Mouse (Mus musculus): ENCODE measurements at regions not wholly inside any gene's neighbourhood (a gene's known extent, or its start where the extent isn't known, plus 50 kb on each side); places are given as distances from the start of the nearest gene placed in this dataset.

GRCm38 (mm10) chr11:24246314-24246713, 168.5 kb downstream of the Bcl11a start:
- H3K27ac ChIP-seq (ENCODE audit: low read depth, low read length), result no peak overlapping the region
- H3K9me3 ChIP-seq (ENCODE audit: control insufficient read depth, low read length), result no peaks in the 10 kb centered on the region
- no peak overlapping the region for H3K4me3 ChIP-seq (ENCODE audit: low read depth, low read length)
- no peak for DNase-seq (ENCODE audit: low spot score)
- H3K9ac ChIP-seq (ENCODE audit: low read length), result no peak overlapping the region
- no peak for ATAC-seq (ENCODE audit: insufficient read depth, low FRiP score, low TSS enrichment)
- H3K27me3 ChIP-seq (ENCODE audit: control insufficient read depth, insufficient read depth, low read length), result no peaks in the 10 kb centered on the region
- H3K4me1 ChIP-seq (ENCODE audit: control insufficient read depth, insufficient read depth, low read length), result no peaks in the 10 kb centered on the region
- H3K36me3 ChIP-seq (ENCODE audit: control insufficient read depth, insufficient read depth, low read length), result no peaks in the 10 kb centered on the region
- WGBS, result 76% methylated on average over 3 of the region's 3 CpGs
- no peak overlapping the region for H3K4me2 ChIP-seq (ENCODE audit: low read depth)

GRCm38 (mm10) chr11:24247285-24247684, 169.4 kb downstream of the Bcl11a start:
- no peaks in the 10 kb centered on the region for H3K9me3 ChIP-seq (ENCODE audit: control insufficient read depth, low read length)
- no peak overlapping the region for H3K4me3 ChIP-seq (ENCODE audit: low read depth, low read length)
- no peak overlapping the region for H3K9ac ChIP-seq (ENCODE audit: low read length)
- H3K4me2 ChIP-seq (ENCODE audit: low read depth), result no peak overlapping the region
- no peaks in the 10 kb centered on the region for H3K27me3 ChIP-seq (ENCODE audit: control insufficient read depth, insufficient read depth, low read length)
- DNase-seq (ENCODE audit: low spot score) (no peak), ATAC-seq (ENCODE audit: insufficient read depth, low FRiP score, low TSS enrichment) (no peak)
- no peaks in the 10 kb centered on the region for H3K36me3 ChIP-seq (ENCODE audit: control insufficient read depth, insufficient read depth, low read length)
- 90% methylated on average over 4 of the region's 4 CpGs for WGBS
- no peaks in the 10 kb centered on the region for H3K4me1 ChIP-seq (ENCODE audit: control insufficient read depth, insufficient read depth, low read length)
- no peak overlapping the region for H3K27ac ChIP-seq (ENCODE audit: low read depth, low read length)

- Histone ChIP-seq H3K9me3 (ENCODE audit: control insufficient read depth, low read length) (no peaks in the 10 kb centered on the region), H3K4me1 (ENCODE audit: control insufficient read depth, insufficient read depth, low read length) (0 out of 2 replicates have a peak, but pooled peaks cover 3% of the 10 kb centered on the region), H3K27me3 (ENCODE audit: control insufficient read depth, insufficient read depth, low read length) (no peaks in the 10 kb centered on the region), H3K36me3 (ENCODE audit: control insufficient read depth, insufficient read depth, low read length) (no peaks in the 10 kb centered on the region), H3K4me3 (ENCODE audit: low read depth, low read length) (no peak overlapping the region), H3K27ac (ENCODE audit: low read depth, low read length) (no peak overlapping the region), H3K4me2 (ENCODE audit: low read depth) (no peak overlapping the region), H3K9ac (ENCODE audit: low read length) (no peak overlapping the region)
- ATAC-seq (ENCODE audit: insufficient read depth, low FRiP score, low TSS enrichment) (no peak), DNase-seq (ENCODE audit: low spot score) (no peak)
- WGBS, result 64% methylated on average over 5 of the region's 5 CpGs
These were observed 173.7 kb downstream of the Bcl11a start for GRCm38 (mm10) chr11:24251516-24251915.

GRCm38 (mm10) chr11:24255201-24256060, 177.6 kb downstream of the Bcl11a start:
- DNase-seq (ENCODE audit: low spot score) (no peak), ATAC-seq (ENCODE audit: insufficient read depth, low FRiP score, low TSS enrichment) (no peak)
- H3K9me3 ChIP-seq (ENCODE audit: control insufficient read depth, low read length), result no peaks in the 10 kb centered on the region
- no peaks in the 10 kb centered on the region for H3K27me3 ChIP-seq (ENCODE audit: control insufficient read depth, insufficient read depth, low read length)
- H3K36me3 ChIP-seq (ENCODE audit: control insufficient read depth, insufficient read depth, low read length), result no peaks in the 10 kb centered on the region
- H3K27ac ChIP-seq (ENCODE audit: low read depth, low read length), result no peak overlapping the region
- 90% methylated on average over 22 of the region's 22 CpGs for WGBS
- no peak overlapping the region for H3K4me3 ChIP-seq (ENCODE audit: low read depth, low read length)
- H3K9ac ChIP-seq (ENCODE audit: low read length), result no peak overlapping the region
- no peak overlapping the region for H3K4me2 ChIP-seq (ENCODE audit: low read depth)
- 0 out of 2 replicates have a peak, but pooled peaks cover 3% of the 10 kb centered on the region for H3K4me1 ChIP-seq (ENCODE audit: control insufficient read depth, insufficient read depth, low read length)

- no peak overlapping the region for H3K4me3 ChIP-seq (ENCODE audit: low read depth, low read length)
- H3K36me3 ChIP-seq (ENCODE audit: control insufficient read depth, insufficient read depth, low read length), result no peaks in the 10 kb centered on the region
- H3K9me3 ChIP-seq (ENCODE audit: control insufficient read depth, low read length), result no peaks in the 10 kb centered on the region
- H3K9ac ChIP-seq (ENCODE audit: low read length), result no peak overlapping the region
- H3K4me1 ChIP-seq (ENCODE audit: control insufficient read depth, insufficient read depth, low read length), result 0 out of 2 replicates have a peak, but pooled peaks cover 3% of the 10 kb centered on the region
- H3K27me3 ChIP-seq (ENCODE audit: control insufficient read depth, insufficient read depth, low read length), result no peaks in the 10 kb centered on the region
- no peak overlapping the region for H3K27ac ChIP-seq (ENCODE audit: low read depth, low read length)
- ATAC-seq (ENCODE audit: insufficient read depth, low FRiP score, low TSS enrichment) (no peak), DNase-seq (ENCODE audit: low spot score) (no peak)
- no peak overlapping the region for H3K4me2 ChIP-seq (ENCODE audit: low read depth)
These were observed 179.9 kb downstream of the Bcl11a start for GRCm38 (mm10) chr11:24257741-24258140.

- ATAC-seq (ENCODE audit: insufficient read depth, low FRiP score, low TSS enrichment), result no peak
- H3K27ac ChIP-seq (ENCODE audit: low read depth, low read length), result no peak overlapping the region
These were observed 180.5 kb downstream of the Bcl11a start for GRCm38 (mm10) chr11:24258340-24258739.

GRCm38 (mm10) chr11:24259668-24260067, 181.8 kb downstream of the Bcl11a start:
- Histone ChIP-seq H3K4me2 (ENCODE audit: low read depth) (no peak overlapping the region), H3K4me3 (ENCODE audit: low read depth, low read length) (no peak overlapping the region), H3K9ac (ENCODE audit: low read length) (no peak overlapping the region), H3K27ac (ENCODE audit: low read depth, low read length) (no peak overlapping the region), H3K36me3 (ENCODE audit: control insufficient read depth, insufficient read depth, low read length) (no peaks in the 10 kb centered on the region), H3K9me3 (ENCODE audit: control insufficient read depth, low read length) (no peaks in the 10 kb centered on the region), H3K27me3 (ENCODE audit: control insufficient read depth, insufficient read depth, low read length) (no peaks in the 10 kb centered on the region), H3K4me1 (ENCODE audit: control insufficient read depth, insufficient read depth, low read length) (0 out of 2 replicates have a peak, but pooled peaks cover 3% of the 10 kb centered on the region)
- DNase-seq (ENCODE audit: low spot score), result no peak
- 68% methylated on average over 2 of the region's 2 CpGs for WGBS
- ATAC-seq (ENCODE audit: insufficient read depth, low FRiP score, low TSS enrichment), result no peak

More at GRCm38 (mm10) chr11:24258340-24258739, 180.5 kb downstream of the Bcl11a start:
- Histone ChIP-seq H3K4me1 (ENCODE audit: control insufficient read depth, insufficient read depth, low read length) (0 out of 2 replicates have a peak, but pooled peaks cover 3% of the 10 kb centered on the region), H3K27me3 (ENCODE audit: control insufficient read depth, insufficient read depth, low read length) (no peaks in the 10 kb centered on the region), H3K9ac (ENCODE audit: low read length) (no peak overlapping the region), H3K36me3 (ENCODE audit: control insufficient read depth, insufficient read depth, low read length) (no peaks in the 10 kb centered on the region), H3K9me3 (ENCODE audit: control insufficient read depth, low read length) (no peaks in the 10 kb centered on the region), H3K4me3 (ENCODE audit: low read depth, low read length) (no peak overlapping the region), H3K4me2 (ENCODE audit: low read depth) (no peak overlapping the region)
- no peak for DNase-seq (ENCODE audit: low spot score)
- WGBS, result 82% methylated on average over 6 of the region's 6 CpGs

GRCm38 (mm10) chr11:24269046-24269445, 191.2 kb downstream of the Bcl11a start:
- no peak for DNase-seq (ENCODE audit: low spot score)
- Histone ChIP-seq H3K9me3 (ENCODE audit: control insufficient read depth, low read length) (no peaks in the 10 kb centered on the region), H3K4me1 (ENCODE audit: control insufficient read depth, insufficient read depth, low read length) (no peaks in the 10 kb centered on the region), H3K27me3 (ENCODE audit: control insufficient read depth, insufficient read depth, low read length) (no peaks in the 10 kb centered on the region), H3K9ac (ENCODE audit: low read length) (no peak overlapping the region), H3K27ac (ENCODE audit: low read depth, low read length) (no peak overlapping the region), H3K4me3 (ENCODE audit: low read depth, low read length) (no peak overlapping the region), H3K4me2 (ENCODE audit: low read depth) (no peak overlapping the region), H3K36me3 (ENCODE audit: control insufficient read depth, insufficient read depth, low read length) (no peaks in the 10 kb centered on the region)
- no peak for ATAC-seq (ENCODE audit: insufficient read depth, low FRiP score, low TSS enrichment)
- 85% methylated on average over 2 of the region's 2 CpGs for WGBS

- Histone ChIP-seq H3K4me3 (ENCODE audit: low read depth, low read length) (no peak overlapping the region), H3K9me3 (ENCODE audit: control insufficient read depth, low read length) (no peaks in the 10 kb centered on the region), H3K9ac (ENCODE audit: low read length) (no peak overlapping the region), H3K27me3 (ENCODE audit: control insufficient read depth, insufficient read depth, low read length) (no peaks in the 10 kb centered on the region), H3K36me3 (ENCODE audit: control insufficient read depth, insufficient read depth, low read length) (no peaks in the 10 kb centered on the region), H3K4me1 (ENCODE audit: control insufficient read depth, insufficient read depth, low read length) (peaks cover 21% of the 10 kb centered on the region; the same call in 1 of the 2 replicates), H3K4me2 (ENCODE audit: low read depth) (no peak overlapping the region), H3K27ac (ENCODE audit: low read depth, low read length) (no peak overlapping the region)
- ATAC-seq (ENCODE audit: insufficient read depth, low FRiP score, low TSS enrichment) (no peak), DNase-seq (ENCODE audit: low spot score) (no peak)
- WGBS, result 86% methylated on average over 5 of the region's 5 CpGs
These were observed 203.8 kb downstream of the Bcl11a start for GRCm38 (mm10) chr11:24281628-24282027.
